Mouse (Mus musculus) left cerebral cortex, adult 2 months (tissue): Measurements from ENCODE around the gene Slc7a4. TPM values are rescaled to one million over a fixed set of nuclear protein-coding genes. Genes with fewer than 3 reads are reported as not detected.

Experiments used
- DNase-seq, 2 experiments: peaks; one replicate each; pipeline ENCODE4 v3.0.0; 2021 to 2022; ENCODE audit warnings: low spot score in 2 of 2, mixed read lengths in 1 of 2; ENCODE audit errors: extremely low spot score in 1 of 2
- H3K27ac ChIP-seq: fragments of 200-600 bp; 2 replicates; pipeline ENCODE4 v1.8.1; 2022
- H3K4me3 ChIP-seq: fragments of 200-600 bp; 2 replicates; pipeline ENCODE4 v1.8.1; 2022
- CTCF ChIP-seq: fragments of 200-600 bp; IDR thresholded peaks from 2 replicates; pipeline ENCODE4 v1.8.1; 2022; ENCODE audit warnings: antibody characterized with exemption, mild to moderate bottlenecking, moderate library complexity
- intact Hi-C: fragments of 180-260 bp; cut with DNase I; formaldehyde crosslinking; loops from one replicate; pipeline ENCODE4 v1.15.1; 2025
- total RNA-seq, 2 experiments: library from RNA; stranded (reverse); gene quantifications; 2 replicates each; pipeline ENCODE4 v1.2.3; 2021

The Slc7a4 gene
- total RNA-seq, 2 experiments from 2014 or later: 82.7 to 83.0 TPM

- intact Hi-C loops: no loop called here
- TF ChIP-seq CTCF: no peak
- no peak overlapping the region for H3K27ac ChIP-seq
- DNase-seq: no peak
- no peak overlapping the region for H3K4me3 ChIP-seq
These were observed 21.9 kb upstream of the Slc7a4 start for GRCm38 (mm10) chr16:17604941-17605340.

DNA sequence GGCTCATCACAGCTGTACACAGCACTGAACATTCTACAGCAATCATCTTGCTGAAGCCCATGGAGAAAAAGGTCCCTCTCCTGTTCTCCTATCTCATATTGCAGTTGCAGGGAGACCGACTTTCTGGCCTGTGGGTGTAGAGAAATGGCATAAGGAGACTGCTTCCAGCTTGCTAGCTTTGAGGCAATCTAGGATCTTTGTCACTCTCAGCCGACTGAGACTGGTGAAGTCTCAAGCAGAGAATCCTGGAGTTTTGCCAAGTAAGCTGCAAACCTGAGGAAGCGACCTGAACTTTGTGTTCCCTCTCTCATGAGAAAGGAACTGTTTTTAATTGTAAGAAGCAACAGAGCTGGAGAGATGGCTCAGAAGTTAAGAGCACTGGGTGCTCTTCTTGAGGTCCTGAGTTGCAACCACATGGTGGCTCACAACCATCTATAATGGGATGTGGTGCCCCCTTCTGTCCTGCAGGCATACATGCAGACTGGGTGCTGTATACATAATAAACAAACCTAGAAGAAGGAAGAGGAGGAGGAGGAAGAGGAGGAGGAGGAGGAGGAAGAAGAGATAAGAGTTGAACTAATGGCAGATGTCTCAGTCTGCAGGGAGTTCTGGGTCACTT lies 18.0 kb upstream of the Slc7a4 start:
- DNase-seq: no peak
- Histone ChIP-seq H3K4me3 (no peak overlapping the region), H3K27ac (no peak overlapping the region)
- peak; percentile 23 for TF ChIP-seq CTCF
- intact Hi-C loops: no loop called here

DNA sequence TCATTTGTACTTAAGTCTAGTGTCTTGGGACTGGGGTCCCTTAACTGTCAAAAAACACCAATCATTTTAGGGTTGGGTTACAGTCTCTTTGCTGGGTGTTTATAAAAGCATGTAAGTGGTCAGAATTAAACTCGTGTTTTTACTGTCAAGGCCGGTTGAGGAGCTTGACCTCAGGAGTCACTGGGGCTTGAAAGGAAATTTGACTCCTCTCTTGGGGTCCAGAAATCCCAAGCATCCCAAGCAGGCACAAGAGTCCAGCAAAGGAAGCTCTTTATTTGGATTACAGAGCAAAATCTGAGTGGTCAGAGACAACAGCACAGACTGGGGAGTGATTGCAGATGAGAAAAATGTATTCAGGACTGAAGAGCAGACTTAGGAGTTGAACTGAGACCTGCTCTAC lies 7.7 kb upstream of the Slc7a4 start:
- no peak overlapping the region for H3K4me3 ChIP-seq
- intact Hi-C loops: no loop called here
- H3K27ac ChIP-seq: no peak overlapping the region
- no peak for DNase-seq
- no peak for TF ChIP-seq CTCF

GRCm38 (mm10) chr16:17584555-17584954 lies 1.5 kb upstream of the Slc7a4 start:
- no peak for DNase-seq
- intact Hi-C loops: no loop called here
- H3K4me3 ChIP-seq: no peak overlapping the region
- H3K27ac ChIP-seq: no peak overlapping the region
- TF ChIP-seq CTCF: no peak

DNA sequence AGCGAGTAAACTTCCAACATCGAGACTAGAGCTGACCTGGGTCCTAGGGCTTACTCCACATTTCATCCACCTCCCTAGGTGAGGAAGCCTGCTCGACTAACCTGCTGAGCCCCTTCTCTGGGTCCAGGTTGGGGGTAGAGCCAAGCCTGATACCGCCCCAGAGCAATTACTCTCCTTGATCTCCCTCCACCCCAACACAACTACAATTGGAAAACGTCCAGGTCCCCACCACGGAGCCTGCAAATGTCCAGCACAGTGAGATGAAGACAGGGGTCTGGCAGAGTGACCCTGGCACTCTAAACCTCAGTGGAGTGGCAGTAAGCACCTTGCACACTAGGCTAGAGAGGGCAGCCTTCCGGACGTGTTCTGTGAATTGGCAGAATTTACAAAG lies 6.2 kb downstream of the Slc7a4 start:
- intact Hi-C loops: loop anchor here (1.0 kb wide), 1 partner anchor 13 kb away; no protein-coding TSS in a partner anchor
- peak overlapping the region; percentile 79 for H3K27ac ChIP-seq
- peak overlapping the region; percentile 71 for H3K4me3 ChIP-seq
- no peak for DNase-seq
- TF ChIP-seq CTCF: no peak

- peak overlapping the region; percentile 79 for H3K27ac ChIP-seq
- peak overlapping the region; percentile 71 for H3K4me3 ChIP-seq
- TF ChIP-seq CTCF: no peak
- peak; percentile 79 for DNase-seq
- intact Hi-C loops: loop anchor here (1.0 kb wide), 1 partner anchor 12 kb away; no protein-coding TSS in a partner anchor
These were observed 6.9 kb downstream of the Slc7a4 start for GRCm38 (mm10) chr16:17575870-17576824.

DNA sequence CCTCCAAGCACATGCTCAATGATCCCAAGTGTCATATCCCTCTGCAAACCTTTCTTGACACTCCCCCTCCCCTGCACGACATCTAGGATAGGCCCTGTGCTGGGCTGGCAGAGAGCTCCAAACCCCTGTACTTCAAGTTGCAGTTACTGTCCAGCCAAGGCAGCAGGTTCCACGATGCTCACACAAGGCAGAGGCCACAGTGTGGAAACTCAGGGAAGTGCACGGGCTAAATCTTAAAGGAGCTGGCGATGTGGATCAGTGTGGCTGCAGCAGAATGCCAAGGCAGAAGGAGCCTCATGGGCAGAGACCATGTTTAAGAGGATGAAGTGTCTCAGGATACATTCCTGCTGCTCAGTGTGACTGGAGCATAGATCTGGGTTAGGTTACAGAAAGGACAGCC lies 16.8 kb downstream of the Slc7a4 start:
- Histone ChIP-seq H3K27ac (no peak overlapping the region), H3K4me3 (no peak overlapping the region)
- intact Hi-C loops: no loop called here
- no peak for DNase-seq
- no peak; the same call in 1 of the 2 replicates for TF ChIP-seq CTCF

DNA sequence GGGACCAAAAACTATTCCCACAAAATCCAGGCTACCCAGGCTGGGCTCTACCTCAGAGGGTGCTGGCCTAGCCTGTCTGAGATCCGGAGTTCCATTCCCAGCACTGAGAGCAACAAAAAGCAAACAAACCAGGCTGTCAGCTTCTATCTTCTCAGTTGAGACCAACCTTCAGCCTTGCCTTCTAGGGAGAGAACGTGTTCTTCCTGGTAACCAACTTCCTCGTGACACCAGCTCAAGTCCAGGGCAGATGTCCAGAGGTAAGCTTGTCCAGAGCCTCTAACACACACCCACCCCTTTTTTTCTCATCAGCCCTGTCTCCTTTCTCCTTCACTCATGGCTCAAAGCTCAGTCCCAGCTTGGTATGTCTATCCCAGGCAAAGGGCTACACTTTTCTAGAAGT lies 18.2 kb downstream of the Slc7a4 start:
- intact Hi-C loops: loop anchor here (1.0 kb wide), 1 partner anchor 12 kb away; no protein-coding TSS in a partner anchor
- no peak for DNase-seq
- Histone ChIP-seq H3K4me3 (no peak overlapping the region), H3K27ac (peak overlapping the region; percentile 63; the same call in 1 of the 2 replicates)
- no peak for TF ChIP-seq CTCF

GRCm38 (mm10) chr16:17564221-17564620 lies 18.8 kb downstream of the Slc7a4 start:
- Histone ChIP-seq H3K27ac (peak overlapping the region; percentile 67; the same call in 1 of the 2 replicates), H3K4me3 (no peak overlapping the region)
- no peak for TF ChIP-seq CTCF
- no peak for DNase-seq
- intact Hi-C loops: loop anchor here (1.0 kb wide), 1 partner anchor 12 kb away; no protein-coding TSS in a partner anchor

DNA sequence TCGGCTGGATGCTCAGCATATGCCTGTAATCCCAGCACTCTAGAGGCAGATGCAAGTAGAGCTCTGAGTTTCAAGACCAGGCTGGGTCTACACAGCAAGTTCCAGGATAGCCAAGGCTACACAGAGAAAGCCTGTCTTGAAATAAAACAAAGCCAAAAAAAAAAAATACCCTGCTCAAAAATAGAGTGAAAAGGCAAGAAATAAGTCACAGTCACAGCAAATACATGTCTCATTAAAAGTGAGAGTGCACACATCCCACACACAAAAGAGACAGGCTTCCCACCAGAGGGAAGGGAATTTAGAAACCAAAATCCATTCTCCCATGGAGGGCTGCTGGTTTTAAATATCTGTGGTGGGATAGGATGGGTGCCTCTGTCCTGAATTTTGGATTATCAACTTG lies 19.4 kb downstream of the Slc7a4 start:
- Histone ChIP-seq H3K27ac (peak overlapping the region; percentile 67; the same call in 1 of the 2 replicates), H3K4me3 (no peak overlapping the region)
- no peak for DNase-seq
- intact Hi-C loops: no loop called here
- no peak for TF ChIP-seq CTCF

GRCm38 (mm10) chr16:17561751-17562208 lies 21.2 kb downstream of the Slc7a4 start, which contains the start of gene P2rx6:
Gene P2rx6 (plus strand): TSS chr16:17561885.
- Histone ChIP-seq H3K4me3 (peak within 1 kb of the TSS; percentile 21), H3K27ac (peak within 1 kb of the TSS; percentile 60)
- TF ChIP-seq CTCF: no peak
- intact Hi-C loops: no loop called here
- DNase-seq: no peak
